Mouse (Mus musculus): ENCODE measurements around the gene Hltf.
"Not testable (repeated sequence)": the region's sequence is repeated elsewhere in the genome, so short reads cannot be mapped to it uniquely, and the experiment has no call there.

The Hltf gene

DNA sequence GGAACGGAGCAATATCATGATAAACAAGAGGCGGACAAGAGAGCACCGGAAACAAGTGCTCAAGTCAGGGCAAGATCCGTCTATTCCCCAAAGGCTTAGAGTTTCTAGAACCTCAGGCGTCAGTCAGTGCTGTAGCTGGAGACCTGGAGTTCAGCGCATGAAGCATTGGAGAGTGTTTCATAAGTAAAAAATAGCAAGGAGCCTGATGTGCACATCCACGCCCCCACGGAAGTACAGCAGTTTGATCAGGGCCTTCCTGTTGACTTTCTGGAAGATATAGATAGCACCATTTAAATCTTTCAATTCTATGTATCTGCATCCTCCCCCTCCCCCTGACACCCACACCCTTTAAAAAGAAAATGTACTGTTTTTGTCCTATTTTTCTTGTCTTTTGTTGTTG is 46.7 kb downstream of the Hltf start:
- no peak for DNase-seq (ENCODE audit: inconsistent age in 2 of 2, low spot score in 1 of 2)

DNA sequence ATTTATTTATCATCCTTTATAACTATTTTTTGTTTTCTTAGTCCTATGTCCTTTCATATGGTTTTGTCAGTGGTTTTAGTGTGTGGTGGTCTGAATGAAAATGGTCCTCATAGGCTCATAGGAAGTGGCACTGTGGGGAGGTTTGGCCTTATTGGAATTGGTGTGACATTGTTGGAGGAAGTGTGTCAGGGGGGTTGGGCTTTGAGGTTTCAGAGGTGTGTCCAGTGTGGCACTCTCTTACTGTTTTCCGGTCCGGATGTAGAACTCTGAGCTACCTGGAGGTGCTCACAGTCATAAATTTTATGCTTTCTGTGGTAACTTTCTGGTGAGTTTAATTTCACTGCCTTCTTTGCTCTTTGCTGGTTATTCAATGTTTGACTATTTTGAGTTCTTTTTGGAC is 47.2 kb downstream of the Hltf start:
- no peak for DNase-seq (ENCODE audit: inconsistent age in 2 of 2, low spot score in 1 of 2)

DNA sequence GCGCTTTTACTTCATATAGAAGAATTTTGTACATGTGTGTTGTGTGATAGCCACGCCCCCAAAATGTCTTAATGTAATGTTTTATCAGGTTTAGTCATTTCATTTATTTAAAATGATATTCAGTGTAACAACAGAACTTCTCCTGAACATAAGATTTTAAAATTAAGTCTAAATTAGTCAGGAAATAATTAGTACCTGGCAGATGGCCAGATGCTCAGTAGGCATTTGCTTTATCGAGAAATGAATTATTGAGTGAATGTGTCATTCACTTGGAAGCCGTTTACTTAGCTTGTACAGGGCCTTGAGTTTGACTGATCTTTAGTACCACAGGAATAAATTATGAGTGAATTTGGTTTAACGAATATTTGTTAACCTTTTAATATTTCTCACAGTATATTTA is 51.3 kb downstream of the Hltf start:
- DNase-seq (ENCODE audit: inconsistent age in 2 of 2, low spot score in 1 of 2), result no peak

DNA sequence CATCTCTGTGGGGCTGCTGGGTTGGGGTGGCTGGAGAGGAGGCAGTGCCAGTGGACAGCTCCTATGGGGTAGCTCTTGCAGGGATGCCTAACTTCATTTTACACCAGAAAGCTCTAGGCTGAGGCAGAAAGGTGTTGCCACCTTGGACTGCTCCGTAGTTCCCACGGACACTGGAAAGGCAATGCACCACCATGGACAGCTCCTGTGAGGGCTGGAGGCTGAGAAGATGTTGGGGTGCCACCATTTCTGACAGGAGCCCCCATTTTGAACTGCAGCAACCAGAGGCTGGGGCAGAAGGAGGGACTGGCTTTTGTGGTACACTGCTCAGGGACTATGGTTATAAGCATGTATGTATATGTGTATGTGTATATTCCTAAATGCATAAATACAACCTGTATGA is 54.3 kb downstream of the Hltf start:
- no peak for DNase-seq (ENCODE audit: inconsistent age in 2 of 2, low spot score in 1 of 2)

DNA sequence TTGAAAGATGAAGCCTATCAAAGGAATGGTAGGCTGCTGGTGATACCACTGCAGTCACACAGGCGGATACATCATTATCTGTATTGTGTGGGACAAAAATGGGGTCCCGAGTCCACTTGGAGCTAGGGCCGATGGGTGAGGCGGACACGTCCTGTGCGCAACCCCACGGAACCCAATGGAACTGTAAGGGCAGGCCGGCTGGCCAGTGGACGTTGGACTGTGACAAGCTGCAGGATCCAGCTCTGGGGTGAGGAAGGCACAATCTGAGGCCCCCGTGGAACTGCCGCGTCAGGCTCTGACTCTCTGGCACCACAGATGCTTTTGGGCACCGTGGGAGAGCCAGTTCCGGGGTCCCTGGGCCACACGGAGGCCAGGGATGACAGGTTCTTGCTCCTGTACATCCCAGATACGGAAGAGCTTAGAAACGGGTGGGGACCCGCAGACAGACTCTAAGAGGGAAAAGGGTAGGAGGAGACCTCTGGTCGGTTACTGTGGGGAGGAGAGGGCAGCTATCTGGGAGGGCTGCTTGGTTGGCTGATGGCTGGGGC is 61.5 kb downstream of the Hltf start:
- DNase-seq (ENCODE audit: inconsistent age in 2 of 2, low spot score in 1 of 2), result peak in 1 of 2 experiments; percentile 11

DNA sequence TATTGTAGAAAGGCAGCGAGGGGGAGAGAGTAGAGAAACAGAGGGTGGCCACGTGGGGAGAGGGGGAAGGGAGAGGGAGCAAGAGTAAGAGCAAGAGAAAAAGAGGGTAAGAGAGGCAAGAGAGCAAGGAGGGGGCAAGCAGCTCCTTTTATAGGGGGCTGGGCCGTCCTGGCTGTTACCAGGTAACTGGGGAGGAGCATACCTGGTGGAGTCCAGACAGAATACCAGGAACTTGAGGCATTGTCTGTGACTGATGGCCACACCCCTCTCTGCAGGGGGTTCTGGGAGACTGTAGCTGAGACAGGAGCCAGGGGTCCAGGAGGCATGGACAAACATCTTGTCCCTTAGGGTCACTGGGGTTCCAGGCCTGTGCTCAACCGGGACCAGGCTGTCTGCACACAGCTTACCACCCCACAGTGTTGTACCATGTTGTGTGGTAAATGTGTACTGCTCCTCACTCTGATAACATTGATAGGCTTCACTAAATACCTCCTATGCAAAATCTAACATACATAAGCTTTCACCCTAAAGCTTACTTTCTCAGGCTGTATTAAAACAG is 62.2 kb downstream of the Hltf start:
- peak in 1 of 2 experiments; percentile 12 for DNase-seq (ENCODE audit: inconsistent age in 2 of 2, low spot score in 1 of 2)

DNA sequence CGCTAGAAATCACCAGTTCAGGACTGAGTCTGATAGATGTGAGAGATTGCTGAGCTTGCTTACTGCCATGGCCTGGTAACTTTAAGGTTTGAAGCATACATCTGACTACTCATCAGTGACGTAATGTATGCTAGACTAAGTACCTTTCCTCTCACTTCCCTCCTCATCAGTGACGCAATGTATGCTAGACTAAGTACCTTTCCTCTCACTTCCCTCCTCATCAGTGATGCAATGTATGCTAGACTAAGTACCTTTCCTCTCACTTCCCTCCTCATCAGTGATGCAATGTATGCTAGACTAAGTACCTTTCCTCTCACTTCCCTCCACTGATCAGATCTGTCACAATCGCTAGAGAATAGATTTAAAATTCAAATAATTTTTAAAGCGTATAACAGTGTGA is 64.0 kb downstream of the Hltf start:
- DNase-seq (ENCODE audit: inconsistent age in 2 of 2, low spot score in 1 of 2), result not testable (repeated sequence)

DNA sequence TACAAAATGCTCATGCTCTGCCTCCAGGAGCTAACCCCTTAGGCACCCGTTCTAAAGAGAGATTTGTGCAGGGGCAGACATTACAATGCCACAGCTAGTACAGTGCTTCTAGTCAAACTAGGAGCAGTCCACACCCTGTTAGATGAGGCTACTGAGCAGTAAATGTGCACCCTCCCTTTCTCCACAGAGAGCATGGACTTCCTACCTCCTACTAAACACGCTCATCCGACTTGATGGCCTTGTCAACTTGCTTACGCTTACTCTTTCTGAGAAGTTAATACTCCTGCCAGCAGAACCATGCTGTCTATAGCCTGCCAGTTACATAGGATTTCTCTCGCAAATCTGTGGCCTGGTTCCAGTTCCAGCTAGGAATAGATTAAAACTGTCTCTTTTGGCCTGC is 68.0 kb downstream of the Hltf start:
- no peak for DNase-seq (ENCODE audit: inconsistent age in 2 of 2, low spot score in 1 of 2)

DNA sequence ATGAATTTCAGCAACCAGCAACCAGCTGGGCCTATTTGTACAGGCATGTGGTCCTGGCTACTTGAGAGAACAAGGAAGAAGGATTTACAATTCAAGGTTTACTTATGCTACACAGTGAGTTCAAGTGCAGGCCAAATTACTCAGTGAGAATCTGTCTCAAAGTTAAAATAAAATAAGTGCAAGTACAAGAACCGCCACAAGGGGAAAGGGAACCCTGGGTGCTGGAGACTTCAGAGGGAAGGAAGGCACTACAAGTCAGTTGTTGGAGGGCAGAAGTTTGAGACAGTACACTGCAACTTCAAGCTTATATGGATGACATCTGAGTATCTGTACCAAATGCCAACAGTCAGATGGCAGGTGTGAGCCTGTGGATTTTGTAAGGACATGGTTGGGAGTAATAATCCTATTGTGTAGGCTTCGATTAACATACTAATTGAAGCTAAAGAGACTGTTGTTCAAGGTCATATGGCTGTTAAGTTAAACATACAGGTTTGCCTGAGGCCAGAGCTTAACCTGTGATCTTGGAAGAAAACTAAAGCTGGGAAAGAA is 69.5 kb downstream of the Hltf start:
- DNase-seq (ENCODE audit: inconsistent age in 2 of 2, low spot score in 1 of 2), result peak in 1 of 2 experiments; percentile 33

DNA sequence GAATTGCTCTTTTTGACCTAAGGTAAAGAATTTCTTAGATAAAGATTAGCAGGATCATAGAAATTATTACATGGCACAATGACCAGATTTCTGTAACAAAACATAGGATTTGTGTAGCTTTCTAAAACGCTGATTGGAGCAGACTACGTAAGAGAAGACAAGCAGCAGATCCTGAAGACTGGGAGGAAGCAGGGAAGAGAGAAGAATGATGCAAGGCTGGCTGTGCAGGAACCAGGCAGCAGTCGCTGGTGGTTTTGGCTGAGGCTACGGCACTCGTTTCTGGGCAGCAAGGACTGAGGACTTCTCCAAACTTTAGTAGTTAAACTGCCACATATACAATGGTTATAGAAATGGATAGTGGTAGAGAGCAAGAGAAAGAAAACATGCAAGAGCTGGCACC is 71.9 kb downstream of the Hltf start:
- DNase-seq (ENCODE audit: inconsistent age in 2 of 2, low spot score in 1 of 2), result no peak

DNA sequence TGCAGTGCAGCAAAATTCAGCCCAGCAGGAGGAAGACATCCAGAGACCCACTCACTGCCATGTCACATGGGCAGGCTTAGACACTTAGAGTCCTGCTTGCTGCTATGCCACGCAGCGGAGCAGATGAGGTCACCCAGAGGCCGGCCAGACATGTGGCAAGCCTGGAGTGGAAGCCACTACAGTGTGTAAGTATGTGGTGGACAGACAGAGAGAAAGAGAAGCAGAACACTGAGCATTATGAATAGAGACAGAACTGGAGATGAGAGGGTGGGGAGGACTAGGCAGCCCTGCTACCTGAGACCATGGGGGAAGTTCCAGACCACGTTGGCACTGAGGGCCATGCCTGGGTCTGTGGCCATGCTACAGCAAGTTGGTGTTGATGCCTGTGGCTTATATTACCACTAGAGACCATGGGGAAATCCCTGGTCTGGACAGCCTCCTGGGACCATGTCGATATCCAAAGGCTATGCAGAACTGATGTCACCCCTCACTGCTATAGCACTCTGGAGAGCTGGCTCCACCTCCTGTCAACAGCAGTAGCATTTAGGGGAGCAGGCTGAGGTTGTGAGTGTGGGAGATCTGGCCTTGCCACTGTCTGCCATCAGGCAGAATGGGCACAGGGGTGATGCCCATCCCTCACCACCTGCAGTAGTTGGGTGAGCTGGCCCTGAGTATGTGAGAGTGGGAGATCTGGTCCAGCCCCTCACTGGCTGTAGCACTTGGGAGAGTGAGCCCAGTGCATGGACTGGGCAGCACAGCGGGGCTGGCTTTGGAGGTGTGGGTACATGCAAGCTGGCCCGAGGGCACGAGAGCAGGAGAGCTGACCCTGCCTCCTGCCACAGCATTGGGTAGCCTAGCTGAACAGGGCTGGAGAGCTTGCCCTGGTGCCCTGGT is 73.1 kb downstream of the Hltf start:
- no peak for DNase-seq (ENCODE audit: inconsistent age in 2 of 2, low spot score in 1 of 2)

DNA sequence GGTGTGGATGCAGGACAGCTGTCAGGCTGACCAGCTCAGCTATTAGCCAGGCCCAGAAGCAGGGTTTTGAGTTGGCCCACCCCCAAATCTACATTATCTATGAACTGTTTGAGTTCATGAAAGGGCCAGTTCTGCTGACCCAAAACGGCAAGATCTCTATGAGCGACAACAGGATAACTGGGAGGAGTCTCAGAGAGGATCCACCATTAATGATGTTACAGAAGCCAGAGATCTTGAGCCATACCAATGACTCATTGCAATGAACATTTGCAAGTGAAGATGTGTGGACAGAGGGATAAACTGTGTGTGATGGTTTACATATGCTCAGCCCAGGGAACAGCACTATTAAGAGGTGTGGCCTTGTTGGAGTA is 73.7 kb downstream of the Hltf start:
- no peak for DNase-seq (ENCODE audit: inconsistent age in 2 of 2, low spot score in 1 of 2)

DNA sequence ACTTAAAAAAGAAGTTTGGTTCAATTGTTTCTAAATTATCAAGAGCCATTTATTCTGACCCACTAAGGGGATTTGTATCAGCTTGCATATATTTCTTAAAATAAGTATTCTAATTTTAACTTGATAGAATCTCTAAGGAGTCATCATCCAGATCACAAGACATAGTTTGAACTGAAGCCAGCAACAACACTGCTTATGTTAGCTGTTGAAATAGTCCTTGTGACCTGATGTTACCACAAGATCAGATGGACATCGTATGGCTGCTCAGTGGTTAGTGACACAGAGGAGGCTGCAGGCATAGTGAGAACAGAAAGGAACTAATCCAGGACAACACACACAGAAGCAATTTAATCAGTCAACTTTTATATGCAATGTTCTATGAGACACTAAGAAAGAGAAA is 75.1 kb downstream of the Hltf start:
- DNase-seq (ENCODE audit: inconsistent age in 2 of 2, low spot score in 1 of 2), result peak in 1 of 2 experiments; percentile 46

DNA sequence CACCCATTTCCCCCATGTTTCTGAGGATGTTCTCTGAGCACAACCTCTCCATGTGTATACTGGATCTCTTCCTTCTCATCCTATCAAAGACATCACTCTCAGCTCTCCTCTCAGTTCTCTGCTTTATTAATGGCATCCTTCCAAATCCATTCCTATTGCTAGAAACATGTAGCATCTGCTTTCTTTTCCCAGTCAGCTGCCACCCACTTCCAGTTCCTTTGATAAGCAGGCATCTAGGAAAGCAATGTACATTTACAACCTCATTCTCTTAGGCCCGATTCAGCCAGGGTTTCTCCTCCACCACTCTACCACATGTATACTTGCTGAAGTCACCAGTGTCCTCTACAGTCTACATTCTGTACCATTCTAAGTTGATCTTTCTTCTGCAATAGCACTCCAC is 76.1 kb downstream of the Hltf start:
- no peak for DNase-seq (ENCODE audit: inconsistent age in 2 of 2, low spot score in 1 of 2)

DNA sequence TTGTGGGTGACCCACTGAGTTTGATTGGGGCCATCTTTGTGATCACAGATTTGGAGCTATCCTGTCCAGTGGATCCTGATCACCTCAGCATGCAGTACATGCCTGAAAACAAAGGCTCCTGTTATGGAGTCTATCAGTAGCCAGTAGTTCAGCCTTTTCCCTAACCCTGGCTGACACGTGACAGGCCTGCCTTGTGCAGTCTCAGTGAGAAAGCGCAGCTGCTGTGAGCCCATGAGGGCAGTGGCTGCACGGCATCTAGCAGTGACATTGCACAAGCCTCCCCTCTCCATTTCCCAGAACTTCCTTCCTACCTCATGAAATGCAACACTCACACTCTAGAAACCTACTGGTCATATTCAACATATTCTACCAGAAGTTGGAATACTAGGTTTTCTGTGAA is 76.9 kb downstream of the Hltf start:
- no peak for DNase-seq (ENCODE audit: inconsistent age in 2 of 2, low spot score in 1 of 2)

DNA sequence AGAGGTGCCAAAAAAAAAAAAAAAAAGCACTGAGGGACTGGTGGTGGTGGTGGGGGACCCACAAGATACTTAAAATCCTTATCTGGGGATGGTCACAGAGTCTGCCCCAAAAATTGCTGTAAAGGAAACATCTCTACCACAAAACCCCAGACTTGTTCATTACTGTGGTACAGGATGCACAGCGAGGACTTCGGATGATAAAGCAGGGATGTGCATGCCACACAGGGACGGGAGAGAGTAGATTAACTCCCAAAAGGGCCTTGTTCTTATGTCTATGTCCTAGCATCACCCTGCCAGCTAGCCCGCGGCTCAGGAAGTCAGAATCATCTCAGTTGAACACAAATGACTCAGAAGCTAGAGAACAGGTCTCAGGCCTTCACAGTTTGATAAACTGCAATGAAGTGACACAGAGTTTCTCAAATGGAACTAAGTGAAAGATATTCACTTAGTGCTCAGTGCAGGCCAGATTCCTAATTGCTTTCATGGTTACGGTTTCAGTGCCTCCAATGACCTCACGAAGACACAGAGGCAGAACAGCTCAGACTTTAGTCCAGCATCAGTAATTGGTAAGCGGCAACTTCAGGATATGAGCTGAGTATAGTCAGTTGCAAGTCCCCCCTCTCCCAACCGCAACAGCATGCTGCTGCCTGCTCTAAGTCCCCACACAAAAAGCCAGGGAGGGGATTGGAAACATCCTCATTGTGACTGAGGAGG is 79.4 kb downstream of the Hltf start:
- DNase-seq (ENCODE audit: inconsistent age in 2 of 2, low spot score in 1 of 2), result peak in 1 of 2 experiments; percentile 42

DNA sequence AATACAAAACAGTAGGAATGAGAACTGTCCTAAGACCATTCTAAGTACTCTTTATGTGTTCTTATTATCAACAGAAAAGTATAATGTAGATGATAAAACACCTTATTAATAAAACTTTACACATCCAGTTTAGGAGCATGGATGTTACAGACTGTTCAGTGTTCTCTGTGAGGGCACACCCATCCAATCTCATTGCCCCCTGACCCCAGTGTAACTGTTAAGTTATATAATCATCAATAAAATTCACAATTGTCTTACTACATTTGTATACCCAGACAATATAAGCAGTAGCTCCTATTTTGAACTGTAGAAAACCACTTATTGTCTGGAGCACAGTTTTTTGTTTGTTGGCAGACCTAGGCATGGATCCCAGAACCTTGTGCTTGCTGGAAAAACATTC is 83.6 kb downstream of the Hltf start:
- no peak for DNase-seq (ENCODE audit: inconsistent age in 2 of 2, low spot score in 1 of 2)

DNA sequence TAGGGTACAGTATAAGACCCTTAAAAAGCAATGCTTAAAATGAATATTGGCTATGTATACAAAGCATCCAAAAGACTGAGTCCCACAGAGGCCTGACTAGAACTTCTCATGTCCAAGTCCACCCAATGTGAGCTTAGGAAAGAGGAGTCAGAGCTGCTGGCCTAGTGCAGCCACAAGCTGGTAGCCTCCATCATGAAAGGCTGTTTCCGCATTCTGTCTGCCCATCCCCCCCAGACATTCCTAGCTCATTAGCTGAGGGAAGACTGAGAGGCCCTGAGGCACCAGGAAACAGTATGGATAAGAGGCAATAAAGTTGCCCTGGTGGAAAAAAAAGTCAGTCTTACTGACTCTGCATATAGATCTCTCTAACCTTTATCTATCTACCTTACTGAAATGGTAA is 84.1 kb downstream of the Hltf start:
- no peak for DNase-seq (ENCODE audit: inconsistent age in 2 of 2, low spot score in 1 of 2)

DNA sequence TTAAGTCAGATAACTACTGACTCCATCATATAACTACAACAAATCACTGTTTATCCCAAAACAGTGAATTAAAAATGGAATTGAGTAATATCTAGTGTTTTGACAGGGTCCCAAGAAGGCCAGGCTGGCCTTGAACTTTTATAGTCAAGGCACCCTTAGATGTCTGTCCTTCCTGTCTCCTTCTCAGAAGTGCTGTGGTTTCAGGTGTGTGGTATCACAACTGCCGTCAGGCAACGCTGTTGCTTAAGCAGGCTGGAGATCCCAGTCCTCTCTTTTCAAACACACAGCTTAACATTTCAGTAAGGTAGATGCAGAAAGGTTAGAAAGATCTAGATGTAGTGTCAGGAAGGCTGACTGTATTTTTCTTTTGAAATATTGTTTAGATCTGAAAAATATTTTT is 84.5 kb downstream of the Hltf start:
- DNase-seq (ENCODE audit: inconsistent age in 2 of 2, low spot score in 1 of 2), result peak in 1 of 2 experiments; percentile 40

DNA sequence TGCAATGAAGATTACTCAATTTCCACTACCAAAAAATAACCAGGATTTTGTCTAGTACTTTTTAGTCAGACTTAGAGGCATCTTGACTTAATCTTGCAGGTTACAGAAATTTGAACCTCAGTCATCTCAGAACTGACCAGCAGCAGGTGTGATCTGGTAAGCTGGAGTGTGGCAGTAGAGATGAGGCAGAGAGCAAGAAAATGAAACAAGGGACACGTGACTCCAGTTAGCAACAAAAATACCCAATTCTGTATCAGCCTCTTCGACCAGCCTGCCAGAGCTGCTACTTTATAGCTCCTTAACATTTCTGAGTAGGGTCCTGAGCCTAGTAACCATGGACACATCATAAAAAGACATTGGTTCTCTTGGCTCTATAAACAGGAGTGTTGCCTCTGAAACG is 85.0 kb downstream of the Hltf start:
- no peak for DNase-seq (ENCODE audit: inconsistent age in 2 of 2, low spot score in 1 of 2)

DNA sequence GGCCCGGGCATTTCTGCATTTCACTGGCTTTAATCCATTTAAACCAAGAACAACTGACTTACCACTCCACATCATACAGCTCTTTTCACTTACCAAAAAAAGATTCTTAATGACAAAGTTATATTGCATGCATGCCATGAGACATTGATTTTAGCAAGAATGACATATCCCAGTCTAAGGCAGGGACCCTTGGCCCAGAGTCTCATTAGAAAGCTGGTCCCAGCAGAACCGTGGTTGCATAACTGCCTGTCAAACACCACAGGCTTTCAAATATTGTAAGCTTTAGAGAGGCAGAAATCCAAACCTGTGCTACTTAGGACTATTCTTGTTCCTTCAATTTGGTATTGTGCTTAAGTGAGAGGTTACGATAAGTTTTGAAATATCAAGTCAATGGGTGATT is 86.1 kb downstream of the Hltf start:
- peak in 1 of 2 experiments; percentile 35 for DNase-seq (ENCODE audit: inconsistent age in 2 of 2, low spot score in 1 of 2)

DNA sequence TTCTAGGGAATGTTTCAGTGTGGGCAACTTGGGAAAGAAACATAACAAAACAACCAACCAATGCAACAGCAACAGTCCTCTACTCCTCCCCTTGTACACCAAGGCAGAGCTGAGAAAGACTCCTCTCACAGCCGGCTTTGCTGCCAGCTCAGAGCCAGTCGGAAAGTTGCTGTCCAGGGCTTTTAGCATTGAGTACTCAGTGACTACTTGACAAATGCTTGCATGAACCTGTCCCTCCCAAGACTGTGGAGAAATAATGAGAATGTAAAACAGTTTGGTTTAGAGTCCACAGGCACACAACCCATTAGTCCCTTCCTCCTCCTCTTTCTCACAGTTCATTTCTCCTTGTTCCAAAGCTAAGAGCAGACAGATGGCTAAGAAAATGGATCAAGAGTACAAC is 86.8 kb downstream of the Hltf start:
- DNase-seq (ENCODE audit: inconsistent age in 2 of 2, low spot score in 1 of 2), result peak in 1 of 2 experiments; percentile 37
